Mouse (Mus musculus) brain, embryonic 14.5 days (tissue): ENCODE results near the gene Olfr430. TPM values are rescaled to one million over a fixed set of nuclear protein-coding genes. Genes with fewer than 3 reads are reported as not detected.

Experiments
- DNase-seq: peaks from one replicate; pipeline ENCODE4 v3.0.0-alpha.2; 2011; ENCODE audit warnings: low read depth
- CTCF ChIP-seq: fragments of 200-500 bp; IDR thresholded peaks from 2 replicates; pipeline ENCODE4 v1.5.1; 2012; ENCODE audit warnings: inconsistent platforms, mild to moderate bottlenecking, moderate library complexity, borderline replicate concordance; ENCODE audit not compliant: insufficient read depth, insufficient read length; ENCODE audit errors: extremely low read depth
- POLR2A ChIP-seq: fragments of 200-500 bp; IDR thresholded peaks from 2 replicates; pipeline ENCODE4 v1.6.1; 2012; ENCODE audit warnings: mild to moderate bottlenecking, inconsistent platforms, borderline replicate concordance; ENCODE audit not compliant: poor library complexity, insufficient read depth, insufficient read length, severe bottlenecking; ENCODE audit errors: extremely low read depth
- polyA plus RNA-seq: library from polyadenylated mRNA; depleted of rRNA; stranded (reverse); fragments of >200 nt; gene quantifications from 2 replicates; pipeline ENCODE4 v1.2.3, GENCODE M21; 2012; rRNA removed

Olfr430 gene
- polyA plus RNA-seq, 1 experiment: not detected

DNA sequence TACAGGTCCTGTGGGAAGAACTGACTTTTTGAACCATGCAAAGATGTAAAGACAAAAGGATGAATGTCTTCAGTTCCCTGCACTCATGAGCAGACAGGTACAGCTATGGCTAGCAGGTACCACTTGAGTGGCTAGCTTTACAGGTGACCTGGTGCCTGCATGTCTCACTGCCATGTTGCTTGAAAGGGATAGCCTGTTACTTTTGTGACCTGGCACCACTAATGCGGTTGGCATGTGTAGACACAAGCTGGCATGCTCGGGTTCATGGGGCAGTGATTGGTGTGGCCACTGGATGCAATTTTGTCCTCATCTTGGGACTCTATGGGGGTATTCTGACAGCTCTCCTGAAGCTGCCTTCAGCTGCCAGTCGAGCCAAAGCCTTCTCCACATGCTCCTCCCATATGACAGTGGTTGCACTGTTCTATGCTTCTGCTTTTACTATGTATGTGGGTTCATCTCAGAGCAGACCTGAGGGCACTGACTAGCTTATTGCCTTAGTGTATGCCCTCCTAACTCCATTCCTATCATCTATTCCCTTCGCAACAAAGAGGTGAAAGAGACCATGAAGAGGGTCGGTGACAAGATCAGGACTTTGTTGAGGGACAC, 14.4 kb upstream of the Olfr430 start:
- DNase-seq: no peak
- TF ChIP-seq CTCF (no peak), POLR2A (no peak)

DNA sequence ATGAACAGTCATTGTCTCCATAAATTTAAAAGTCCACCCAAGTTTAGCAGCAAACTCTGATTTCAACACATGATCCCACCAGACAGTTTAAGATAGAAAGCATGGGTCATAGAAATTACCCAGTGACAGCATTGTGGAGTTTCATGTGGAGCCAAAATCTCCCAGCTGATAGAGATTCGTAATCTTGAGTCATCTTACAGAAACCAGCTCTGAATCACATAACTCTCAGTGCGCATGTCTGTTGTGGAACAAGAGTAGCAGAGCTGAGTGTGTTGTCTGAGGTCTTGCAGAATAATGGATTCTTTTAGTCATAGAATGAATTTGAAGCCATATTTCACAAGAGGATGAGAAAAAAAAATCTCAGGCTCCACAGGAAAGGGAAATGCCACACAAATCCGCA, 13.4 kb upstream of the Olfr430 start:
- no peak for TF ChIP-seq POLR2A
- no peak for TF ChIP-seq CTCF
- no peak for DNase-seq

DNA sequence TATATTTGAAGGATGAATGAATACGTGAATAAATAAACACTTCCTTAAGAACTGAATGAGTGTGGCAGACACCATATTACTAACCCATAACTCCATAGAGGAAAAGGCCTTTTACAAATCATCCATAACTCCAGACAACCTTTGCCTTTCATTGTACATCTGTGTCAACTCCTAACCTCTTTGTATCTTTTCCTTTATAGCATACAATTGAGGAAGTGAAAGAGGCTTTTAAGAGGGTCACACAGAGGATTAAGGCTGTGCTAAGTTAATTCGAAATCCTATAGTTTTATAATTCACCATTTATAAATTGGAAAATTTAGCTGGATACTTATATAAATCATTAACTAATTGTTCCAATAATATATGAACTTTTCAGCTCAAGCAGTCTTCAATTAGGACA, 11.2 kb upstream of the Olfr430 start:
- no peak for DNase-seq
- TF ChIP-seq CTCF: no peak
- TF ChIP-seq POLR2A: no peak

DNA sequence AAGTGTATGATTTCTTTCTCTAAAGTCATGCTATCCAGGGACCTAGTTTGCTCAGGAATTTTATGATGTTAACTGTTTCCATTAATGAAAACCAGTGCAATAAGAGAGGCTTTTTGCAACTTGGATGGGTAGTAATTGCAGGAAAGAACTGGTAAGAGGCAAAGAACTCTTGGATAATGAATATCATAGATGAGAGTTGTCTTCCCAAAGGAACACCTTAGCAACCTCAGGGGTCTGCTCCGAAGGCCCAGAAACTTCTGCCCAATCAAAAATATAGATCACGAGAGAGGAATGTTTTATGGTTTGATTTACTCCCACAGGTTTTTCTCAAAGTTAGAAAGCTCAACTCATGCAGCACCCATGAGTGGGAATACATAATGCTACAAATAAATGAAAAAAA, 17.6 kb downstream of the Olfr430 start, which contains the start of gene Olfr429:
Olfr429 (plus strand) TSS at position 301 of the 400 bp plus-strand sequence.
- no peak for DNase-seq
- TF ChIP-seq CTCF (no peak), POLR2A (no peak)

DNA sequence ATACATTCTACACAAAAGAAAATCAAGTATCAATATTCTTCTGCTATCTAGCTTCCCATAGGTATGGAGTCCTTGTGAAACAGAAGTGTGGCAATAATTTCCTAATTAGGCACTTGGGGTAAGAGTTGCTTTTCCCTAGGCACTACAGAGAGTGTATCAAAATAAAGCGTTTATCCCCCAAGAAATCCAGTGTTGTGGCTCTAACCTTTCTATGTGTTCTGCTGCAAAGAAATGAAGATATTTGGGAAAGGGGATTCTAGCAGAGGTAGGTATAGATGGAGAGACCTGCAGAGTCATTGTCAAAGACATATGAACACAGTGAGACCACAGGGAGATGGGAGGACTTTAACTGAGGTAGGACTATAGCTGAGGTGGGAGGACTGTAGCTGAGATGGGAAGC, 30.2 kb downstream of the Olfr430 start, which contains the start of gene Olfr427:
Olfr427 (plus strand) TSS at position 301 of the 400 bp plus-strand sequence.
- TF ChIP-seq POLR2A: no peak
- DNase-seq: no peak

DNA sequence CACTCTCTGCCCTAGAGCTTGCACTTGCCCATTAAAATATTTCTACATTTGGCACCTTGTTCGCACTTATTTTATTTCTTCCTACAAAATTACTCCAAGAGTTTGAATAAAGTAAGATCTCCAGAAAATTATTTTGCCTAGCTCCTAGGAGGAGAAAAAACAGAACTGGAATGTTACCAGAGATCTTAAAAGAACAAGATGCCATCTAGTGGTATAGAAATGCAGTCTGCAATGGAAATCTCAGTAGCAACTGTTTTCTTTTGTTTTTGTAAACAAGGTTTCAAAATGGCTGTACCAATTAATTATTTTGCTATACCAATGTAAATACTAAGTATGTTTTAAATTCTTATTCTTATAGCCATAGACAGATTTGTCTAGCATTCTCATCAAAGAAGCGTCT, 37.3 kb downstream of the Olfr430 start:
- no peak for TF ChIP-seq POLR2A
- TF ChIP-seq CTCF: no peak

DNA sequence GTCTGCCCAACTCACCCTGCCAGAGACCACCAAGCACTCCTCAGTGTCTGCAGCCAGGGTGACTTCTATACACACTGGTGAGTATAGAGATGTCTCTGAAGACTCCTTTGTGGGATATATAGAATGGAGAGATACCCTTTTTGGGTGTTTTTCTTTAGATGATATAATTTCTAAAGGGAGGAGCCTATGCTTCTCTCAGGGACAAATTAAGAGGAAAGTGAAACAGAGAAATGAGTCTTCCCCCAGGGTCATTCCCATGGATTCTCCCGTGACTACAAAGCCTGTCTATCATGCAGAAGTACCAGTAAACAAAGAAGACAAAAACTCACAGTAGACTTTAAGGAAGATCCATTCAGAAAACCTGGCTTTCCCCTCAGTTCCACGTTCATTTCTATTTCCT, 54.7 kb downstream of the Olfr430 start, which contains the start of gene Olfr231:
Olfr231 (minus strand) TSS at position 101 of the 400 bp plus-strand sequence.
- TF ChIP-seq CTCF (no peak), POLR2A (no peak)
- DNase-seq: no peak

More for the DNA sequence above, 37.3 kb downstream of the Olfr430 start:
- peak; percentile 37 for DNase-seq

Other genes with a start within 250 kb of the Olfr430 start
- gene Ifi211, start 153.6 kb upstream of the Olfr430 start, polyA plus RNA-seq: 0.11 and 0.23 TPM in 2 replicates
- gene Mndal, start 124.1 kb upstream of the Olfr430 start, polyA plus RNA-seq: 0.71 and 0.86 TPM in 2 replicates
- 0.47 and 0.57 TPM in 2 replicates for gene Ifi203, start 123.9 kb upstream of the Olfr430 start, polyA plus RNA-seq
- gene Ifi202b, start 83.9 kb upstream of the Olfr430 start, polyA plus RNA-seq: 0.05 and 0.10 TPM in 2 replicates
- gene Ifi205, start 34.8 kb upstream of the Olfr430 start, polyA plus RNA-seq: not detected in 2 replicates
- 0.04 TPM in 1 of 2 replicates, not detected in the other for gene Olfr433, start 25.9 kb upstream of the Olfr430 start, polyA plus RNA-seq
- not detected in 2 replicates for gene Olfr432, start 17.4 kb upstream of the Olfr430 start, polyA plus RNA-seq
- gene Olfr429, start 17.7 kb downstream of the Olfr430 start, polyA plus RNA-seq: not detected in 2 replicates
- not detected in 2 replicates for gene Olfr427, start 30.3 kb downstream of the Olfr430 start, polyA plus RNA-seq
- gene Olfr231, start 54.6 kb downstream of the Olfr430 start, polyA plus RNA-seq: not detected in 2 replicates
- gene Olfr424, start 64.9 kb downstream of the Olfr430 start, polyA plus RNA-seq: not detected in 2 replicates
- gene Olfr420, start 89.0 kb downstream of the Olfr430 start, polyA plus RNA-seq: not detected in 2 replicates
- 0.03 and 0.11 TPM in 2 replicates for gene Spta1, start 106.2 kb downstream of the Olfr430 start, polyA plus RNA-seq
- not detected in 2 replicates for gene Olfr419, start 185.5 kb downstream of the Olfr430 start, polyA plus RNA-seq